Mouse (Mus musculus) small intestine, adult 2 months (tissue): ENCODE results near the gene Angptl1.

Experiments used
- CTCF ChIP-seq: fragments of 200-500 bp; IDR thresholded peaks from 2 replicates; pipeline ENCODE4 v1.5.1; 2012; ENCODE audit warnings: low read depth, mild to moderate bottlenecking, control low read depth, inconsistent platforms, low read length, moderate library complexity, mixed read lengths; ENCODE audit not compliant: insufficient replicate concordance, insufficient read length; ENCODE audit errors: extremely low read depth
- POLR2A ChIP-seq: fragments of 200-500 bp; IDR thresholded peaks from 2 replicates; pipeline ENCODE4 v1.6.1; 2012; ENCODE audit warnings: low read depth, mild to moderate bottlenecking, control low read depth, inconsistent platforms, low read length, moderate library complexity

- TF ChIP-seq POLR2A (no peak), CTCF (no peak)
These were observed 65.5 kb downstream of the Angptl1 start for GRCm38 (mm10) chr1:156903899-156904298.
